8 mouse cellular contexts compared by ENCODE assay signal in the genomic region with DNA sequence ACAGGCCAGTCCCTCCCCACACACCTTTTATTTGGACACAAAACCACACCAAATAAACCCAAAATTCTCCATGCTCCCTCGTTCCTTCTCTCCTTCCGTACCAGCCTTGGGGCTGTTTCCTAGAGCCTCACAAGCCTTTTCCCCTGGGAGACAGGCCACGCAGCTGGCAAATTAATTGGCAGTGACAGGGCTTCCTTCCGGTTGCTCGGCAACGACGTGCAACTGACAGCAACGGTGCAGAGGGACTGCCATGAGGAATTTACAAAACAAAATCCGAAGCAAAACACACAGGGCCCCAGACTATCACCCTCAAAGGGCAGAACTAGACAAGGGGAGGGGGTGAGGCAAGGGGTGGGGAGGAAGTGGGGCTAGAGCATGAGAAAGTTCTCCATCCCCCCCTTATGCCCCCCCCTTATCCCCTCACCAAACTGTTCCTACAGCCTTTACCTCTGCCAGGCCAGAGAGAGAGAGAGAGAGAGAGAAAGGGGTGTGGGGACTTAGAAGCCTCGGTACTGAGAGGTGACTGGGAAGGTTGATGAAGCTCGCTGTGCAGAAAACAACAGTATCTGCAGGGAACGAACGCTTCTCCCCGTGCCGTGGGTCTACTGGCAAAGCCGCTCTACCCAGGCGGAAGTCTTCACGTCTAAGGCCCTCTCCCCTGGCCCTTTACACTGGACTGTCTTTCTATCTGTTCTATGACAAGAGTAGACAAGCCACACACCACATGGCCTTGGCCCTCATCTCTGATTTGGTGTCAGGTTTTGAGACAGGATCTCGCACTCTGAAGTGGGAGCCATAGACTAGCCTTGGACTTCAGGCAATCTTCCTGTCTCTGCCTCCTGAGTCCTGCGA.
DNase-seq lines count a peak whose midpoint lies in the region; ATAC-seq and TF ChIP-seq lines count a peak whose summit lies in the region.

No protein-coding gene starts in this region.

- H3K79me3 ChIP-seq in C2C12 (ENCODE audit: low read depth), result no peaks in the 10 kb centered on the region

- no peak overlapping the region for H3ac ChIP-seq in C2C12 (ENCODE audit: control insufficient read depth, insufficient read length, low read depth)

- H3K36me3 ChIP-seq in C2C12 (ENCODE audit: control insufficient read depth, insufficient read depth), result no peaks in the 10 kb centered on the region
- peaks cover 16% of the 10 kb centered on the region; the same call in 1 of the 2 replicates for H3K36me3 ChIP-seq in forebrain, embryonic 13.5 days (ENCODE audit: poor library complexity, severe bottlenecking)
- H3K36me3 ChIP-seq in kidney, adult 2 months (ENCODE audit: control insufficient read depth, insufficient read depth, low read length), result no peaks in the 10 kb centered on the region
- H3K36me3 ChIP-seq in neural tube, embryonic 14.5 days (ENCODE audit: control insufficient read depth, insufficient read depth, low read length), result no peaks in the 10 kb centered on the region

- WGBS in forebrain, embryonic 13.5 days, result 19% methylated on average over 20 of the region's 20 CpGs
- 51% methylated on average over 20 of the region's 20 CpGs for WGBS in kidney, adult 2 months
- 18% methylated on average over 20 of the region's 20 CpGs for WGBS in neural tube, embryonic 14.5 days

- DNase-seq in adrenal gland, postnatal 10 days, result peak; percentile 68
- DNase-seq in kidney, adult 2 months, result peak; percentile 64
- DNase-seq in left cerebral cortex, postnatal 25 days (ENCODE audit: low spot score in 2 of 2), result peak; percentile 47 to 48
- no peak for DNase-seq in testis, postnatal 14 days (ENCODE audit: low spot score)

- no peaks in the 10 kb centered on the region for H3K79me2 ChIP-seq in C2C12 (ENCODE audit: control insufficient read depth, insufficient read depth)

- TF ChIP-seq POLR2A in kidney, adult 2 months (IDR thresholded peaks at IDR 0.05; ENCODE audit: low read depth, low read length), result no peak

- peak overlapping the region; percentile 85 for H3K27ac ChIP-seq in forebrain, embryonic 13.5 days
- no peak overlapping the region for H3K27ac ChIP-seq in kidney, adult 2 months (ENCODE audit: insufficient read depth, low read depth, low read length)
- peak overlapping the region; percentile 61 for H3K27ac ChIP-seq in neural tube, embryonic 14.5 days (ENCODE audit: low read depth, low read length)

- H3K4me1 ChIP-seq in forebrain, embryonic 13.5 days, result peaks cover 46% of the 10 kb centered on the region
- H3K4me1 ChIP-seq in kidney, adult 2 months (ENCODE audit: control insufficient read depth, insufficient read depth, low read length), result no peaks in the 10 kb centered on the region; the same call in 1 of the 2 replicates
- peaks cover 16% of the 10 kb centered on the region for H3K4me1 ChIP-seq in neural tube, embryonic 14.5 days (ENCODE audit: control insufficient read depth, insufficient read depth, low read length)

- H3K9me3 ChIP-seq in forebrain, embryonic 13.5 days (replicated peaks), result no peaks in the 10 kb centered on the region
- H3K9me3 ChIP-seq in neural tube, embryonic 14.5 days (ENCODE audit: control insufficient read depth, low read length), result no peaks in the 10 kb centered on the region

- H3K4me2 ChIP-seq in forebrain, embryonic 13.5 days, result peak overlapping the region; percentile 52
- peak overlapping the region; percentile 12; the same call in 1 of the 2 replicates for H3K4me2 ChIP-seq in neural tube, embryonic 14.5 days (ENCODE audit: low read depth, low read length)

- intact Hi-C loops in left cerebral cortex, postnatal 25 days (cut with DNase I), result no loop called here

- ATAC-seq in forebrain, embryonic 13.5 days, result peak; percentile 89
- ATAC-seq in neural tube, embryonic 14.5 days (ENCODE audit: low read depth), result peak; percentile 83
- ATAC-seq in megakaryocyte-erythroid progenitor cell, adult 5-6 weeks (replicated peaks; ENCODE audit: low FRiP score, low TSS enrichment, poor library complexity, severe bottlenecking), result no peak

- peak overlapping the region; percentile 44 for H3K9ac ChIP-seq in forebrain, embryonic 13.5 days
- no peak overlapping the region for H3K9ac ChIP-seq in neural tube, embryonic 14.5 days (replicated peaks; ENCODE audit: low read depth, low read length)

- no peak for TF ChIP-seq CTCF in C2C12 (IDR thresholded peaks at IDR 0.05; ENCODE audit: control insufficient read depth, insufficient read depth, insufficient read length)
- no peak for TF ChIP-seq CTCF in kidney, adult 2 months (conservative IDR thresholded peaks at IDR 0.05; ENCODE audit: insufficient read depth, insufficient read length, low read depth, low read length)

- H3K27me3 ChIP-seq in C2C12 (ENCODE audit: control insufficient read depth, insufficient read depth, insufficient read length), result no peaks in the 10 kb centered on the region
- H3K27me3 ChIP-seq in forebrain, embryonic 13.5 days, result no peaks in the 10 kb centered on the region
- H3K27me3 ChIP-seq in kidney, adult 2 months (replicated peaks; ENCODE audit: control insufficient read depth, insufficient read depth, low read length), result no peaks in the 10 kb centered on the region
- no peaks in the 10 kb centered on the region for H3K27me3 ChIP-seq in neural tube, embryonic 14.5 days (ENCODE audit: control insufficient read depth, insufficient read depth, low read length)

- H3K4me3 ChIP-seq in C2C12 (ENCODE audit: insufficient read depth, poor library complexity, severe bottlenecking), result no peak overlapping the region
- no peak overlapping the region for H3K4me3 ChIP-seq in forebrain, embryonic 13.5 days
- H3K4me3 ChIP-seq in kidney, adult 2 months (ENCODE audit: insufficient read depth, low read depth, low read length), result no peak overlapping the region
- H3K4me3 ChIP-seq in neural tube, embryonic 14.5 days (ENCODE audit: low read depth, low read length), result no peak overlapping the region

TF ChIP-seq in C2C12, 6 proteins besides CTCF, POLR2A, EP300 and RAD21:
- no peak for TF ChIP-seq MYOG (IDR thresholded peaks at IDR 0.05; ENCODE audit: control insufficient read depth, extremely low read depth, insufficient read length)
- TF ChIP-seq CEBPB (IDR thresholded peaks at IDR 0.05; ENCODE audit: low read depth), result no peak
- peak; percentile 5 for TF ChIP-seq MYOD1 (IDR thresholded peaks at IDR 0.05; ENCODE audit: control insufficient read depth, insufficient read length, low read depth)
- TF ChIP-seq FOSL1 (IDR thresholded peaks at IDR 0.05; ENCODE audit: insufficient read depth, low read length, poor library complexity, severe bottlenecking), result no peak
- no peak for TF ChIP-seq USF1 (IDR thresholded peaks at IDR 0.05; ENCODE audit: low read depth)
- TF ChIP-seq MAX (IDR thresholded peaks at IDR 0.05), result no peak
